Mouse (Mus musculus) T-cell, adult 66 days (primary cell): ENCODE results near the gene Usp37. TPM values are rescaled to one million over a fixed set of nuclear protein-coding genes. Genes with fewer than 3 reads are reported as not detected.

Experiments
- total RNA-seq, 2 experiments: library from RNA; stranded (reverse); gene quantifications; 3 replicates in 1 of 2; 4 replicates in 1 of 2; pipeline ENCODE4 v1.2.4; 2023

Gene Usp37
- 10 to 100 TPM; 25.0 to 27.9 TPM for total RNA-seq

DNA sequence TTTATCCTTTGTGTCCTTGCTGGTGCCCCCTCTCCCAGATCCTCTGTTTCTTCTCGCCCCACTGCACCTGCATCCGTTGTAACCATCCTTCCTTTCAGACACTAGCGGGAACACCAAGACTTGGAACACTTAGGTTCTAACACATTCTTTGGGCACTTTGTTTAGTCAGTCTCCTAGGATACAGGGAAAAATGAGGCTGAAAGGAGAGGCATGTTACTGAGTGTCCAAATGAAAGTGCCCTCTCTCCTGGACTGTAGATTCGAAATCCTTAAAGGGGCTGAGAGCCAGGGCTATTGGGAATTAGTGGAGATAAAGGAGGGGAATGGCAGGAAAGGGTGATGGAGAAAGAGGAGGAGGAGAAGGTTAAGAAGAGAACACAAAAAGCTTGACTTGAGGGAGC is at the start of gene Usp37:
Gene Usp37 (minus strand): TSS at position 101 of the 400 bp plus-strand sequence.

DNA sequence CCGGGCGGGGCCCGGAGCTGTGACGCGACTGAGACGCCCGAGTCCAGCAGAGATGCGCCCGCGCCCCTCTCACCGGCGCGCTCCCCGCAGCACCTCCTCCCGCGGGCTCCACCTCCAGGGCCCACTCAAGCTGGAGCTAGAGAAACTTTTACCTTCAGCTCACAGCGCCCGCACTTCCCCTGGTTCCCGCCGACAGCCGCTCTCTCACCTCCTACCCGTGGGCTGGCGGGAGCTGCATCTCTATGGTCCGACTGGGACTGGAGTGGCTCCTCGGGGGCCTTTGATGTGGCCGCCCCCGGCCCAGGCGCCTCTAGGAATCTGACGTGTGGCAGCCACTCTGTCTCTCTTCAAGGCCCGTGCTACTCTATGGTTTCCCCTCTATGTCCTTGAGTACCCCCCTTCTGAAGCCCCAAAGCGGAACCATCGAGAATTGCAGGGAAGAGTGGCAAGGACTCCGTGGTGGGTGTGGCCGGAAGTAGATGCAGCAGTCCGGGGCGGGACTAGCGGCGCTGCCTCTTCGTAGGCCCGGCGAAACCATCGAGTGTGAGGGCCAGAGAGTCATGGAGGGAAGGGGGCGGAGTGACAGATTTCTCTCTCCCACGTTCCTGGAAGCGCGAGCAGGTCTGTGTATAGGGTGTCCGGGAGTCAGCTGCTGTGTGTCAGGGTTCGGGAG is 43.8 kb upstream of the Usp37 start, which contains the start of the genes Zfp142 and Bcs1l:
Gene Zfp142 (minus strand): TSS at position 474 of the 673 bp plus-strand sequence.
Gene Bcs1l (plus strand): TSS at position 517 of the 673 bp plus-strand sequence.

DNA sequence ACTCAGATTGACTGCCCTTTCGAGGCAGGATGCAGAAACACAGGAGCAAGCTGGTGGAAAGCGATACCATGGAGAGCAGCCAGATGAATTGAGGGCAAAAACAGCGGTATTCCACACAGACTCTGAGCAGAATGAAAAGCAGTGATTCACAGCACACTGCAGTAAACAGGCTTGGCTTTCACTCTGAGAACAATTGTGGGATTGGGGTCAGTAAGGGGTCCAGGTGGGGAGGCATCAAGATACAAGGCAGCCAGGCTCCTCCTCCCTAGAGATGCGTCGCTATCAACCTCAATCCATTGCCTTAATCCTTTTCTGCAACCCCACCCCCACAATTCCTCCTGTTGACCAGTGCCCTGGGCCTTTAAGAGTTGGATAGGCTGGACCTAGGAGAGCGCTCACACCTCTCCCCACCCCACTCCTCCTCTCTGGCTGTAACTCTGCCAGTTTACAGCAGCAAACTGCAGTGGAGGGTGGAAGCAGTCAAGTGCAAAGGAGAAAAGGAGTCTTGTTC is 1.6 kb downstream of the Usp37 start, which contains the start of gene Plcd4:
Gene Plcd4 (plus strand): TSS at position 438 of the 511 bp plus-strand sequence.

DNA sequence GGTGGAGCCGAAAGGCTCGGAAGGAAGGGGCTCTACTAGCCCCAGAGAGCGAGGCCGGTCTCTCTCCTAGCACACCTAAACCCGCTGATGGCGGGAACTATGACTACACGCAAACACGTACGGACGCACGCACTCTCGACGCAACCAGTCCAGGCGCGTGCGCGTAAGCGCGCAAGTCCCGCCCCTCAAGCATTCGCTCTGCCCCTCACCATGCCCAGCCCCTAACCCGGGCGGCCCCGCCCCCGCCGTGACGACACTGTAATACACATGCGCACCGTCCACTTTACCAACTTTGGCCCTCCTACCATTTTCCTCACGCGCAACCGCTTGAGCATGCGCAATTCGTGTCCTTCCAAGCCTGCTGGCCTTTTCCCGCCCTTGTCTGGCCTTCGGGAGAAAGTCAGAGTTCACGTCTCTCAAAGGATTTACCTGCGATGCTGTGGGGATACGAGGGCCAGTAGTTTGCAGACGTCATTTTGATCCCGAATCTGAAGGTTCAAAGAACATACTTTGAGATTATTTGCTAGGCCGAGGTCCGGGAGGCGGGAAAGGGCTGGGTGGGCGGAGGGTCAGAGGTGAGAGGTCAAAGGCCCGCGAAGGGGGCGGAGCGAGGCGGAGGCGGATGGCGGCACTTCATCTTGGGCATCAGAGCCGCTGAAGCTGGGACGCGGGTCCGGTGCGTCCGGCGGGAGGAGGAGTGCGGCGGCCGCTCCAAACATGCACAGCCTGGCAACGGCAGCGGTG is 38.2 kb downstream of the Usp37 start, which contains the start of gene Cnot9:
Gene Cnot9 (plus strand): TSS at position 338 of the 744 bp plus-strand sequence.

DNA sequence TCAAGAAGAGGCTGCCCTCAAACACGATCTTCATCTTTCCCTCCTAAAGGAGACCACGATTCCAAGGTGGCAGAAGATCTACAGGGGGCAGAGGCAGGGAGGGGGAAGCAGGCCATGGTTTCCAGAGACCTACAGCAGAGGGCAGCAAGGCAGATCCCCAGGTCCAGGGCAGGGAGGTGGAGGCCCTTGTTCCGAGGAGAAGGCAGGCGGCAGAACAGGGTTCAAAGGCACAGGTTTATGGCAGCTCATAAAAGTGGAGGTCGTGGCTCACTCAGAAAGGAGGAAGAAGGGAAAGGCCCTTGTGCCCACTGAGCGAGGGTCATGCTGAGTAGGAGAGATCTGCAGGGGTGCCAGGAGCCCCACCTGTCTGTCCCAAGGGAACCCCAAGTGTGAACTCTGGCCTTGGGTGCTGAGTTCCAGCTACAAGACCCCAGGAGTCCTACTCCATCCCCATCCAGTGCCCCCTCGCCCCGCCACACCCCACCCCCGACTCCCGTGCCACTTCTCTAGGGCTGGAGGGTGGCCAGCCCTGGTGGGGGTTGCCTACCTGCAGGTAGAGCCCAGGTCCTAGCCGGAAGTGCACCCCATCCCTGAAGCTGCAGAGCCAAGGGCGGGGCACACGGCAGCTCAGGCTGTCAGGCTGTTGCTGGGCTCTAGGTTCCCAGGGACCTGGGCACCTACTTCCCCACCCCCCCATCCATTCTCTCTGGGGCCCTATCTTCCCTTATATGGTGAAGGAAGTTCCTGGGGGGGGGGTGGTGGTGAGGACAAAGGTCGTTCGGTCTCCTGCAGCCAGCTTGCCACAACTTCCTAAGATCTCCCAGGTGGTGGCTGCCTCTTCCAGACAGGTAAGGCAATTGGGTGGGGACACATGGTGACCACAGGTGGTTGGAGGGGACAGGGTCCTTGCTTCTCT is 135.2 kb downstream of the Usp37 start, which contains the start of gene Vil1:
Gene Vil1 (plus strand): TSS at position 788 of the 916 bp plus-strand sequence.

DNA sequence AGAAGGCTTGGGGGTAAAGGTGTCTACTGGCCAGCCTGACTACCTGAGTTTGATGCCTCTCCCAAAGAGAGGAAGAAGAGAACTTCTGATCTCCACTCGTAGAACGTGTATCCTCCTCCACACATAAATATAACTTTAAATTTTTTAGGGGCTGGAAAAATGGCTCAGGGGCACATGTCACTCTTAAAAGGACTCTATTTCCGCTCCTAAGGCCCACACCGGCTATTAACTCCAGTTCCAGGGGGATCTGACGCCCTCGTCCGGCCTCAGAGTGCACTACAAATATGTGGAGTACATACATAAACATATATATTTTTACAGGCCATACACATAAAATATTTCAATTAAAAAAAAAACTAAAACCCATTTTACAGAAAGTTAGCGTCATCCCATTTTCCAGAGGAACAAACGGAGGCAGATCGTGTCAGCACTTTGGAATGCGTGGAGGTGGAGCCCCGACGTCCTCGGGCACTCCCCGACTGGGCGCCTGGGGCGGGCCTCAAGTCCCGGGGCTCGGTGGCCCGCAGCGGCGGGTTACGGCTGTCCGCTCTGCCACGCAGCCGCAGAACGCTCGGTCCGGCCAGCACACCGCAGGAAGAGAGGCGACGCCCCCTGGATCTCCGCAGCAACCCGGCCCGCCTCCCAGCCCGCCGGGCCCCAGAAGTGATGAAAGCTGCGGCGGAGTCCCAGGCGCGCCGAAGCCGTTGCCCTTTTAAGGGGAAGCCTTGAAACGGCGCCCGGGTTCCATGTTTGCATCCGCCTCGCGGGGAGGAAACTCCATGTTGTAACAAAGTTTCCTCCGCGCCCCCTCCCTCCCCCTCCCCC is 152.9 kb downstream of the Usp37 start, which contains the start of gene Ctdsp1:
Gene Ctdsp1 (plus strand): TSS at position 586 of the 825 bp plus-strand sequence.

Other genes starting within 250 kb of the Usp37 start
- gene Tmbim1, start 238.7 kb downstream of the Usp37 start, total RNA-seq = 1 to 10 TPM; 1.6 to 1.9 TPM
- not detected for gene Catip, start 182.2 kb downstream of the Usp37 start, total RNA-seq
- gene Slc11a1, start 169.1 kb downstream of the Usp37 start, total RNA-seq = 1 to 10 TPM; 1.7 to 3.5 TPM
- gene Ctdsp1, start 152.8 kb downstream of the Usp37 start, total RNA-seq = 100 to 1,000 TPM; 120 to 129 TPM
- gene Vil1, start 134.9 kb downstream of the Usp37 start, total RNA-seq = 1 to 10 TPM in 1 of 2 experiments, under 1 TPM in 1; 0.96 to 3.3 TPM
- 10 to 100 TPM; 30.6 to 32.4 TPM for gene Cnot9, start 38.2 kb downstream of the Usp37 start, total RNA-seq
- gene Plcd4, start 1.4 kb downstream of the Usp37 start, total RNA-seq = under 1 TPM; 0.62 to 0.84 TPM
- 10 to 100 TPM; 49.4 to 61.7 TPM for gene Zfp142, start 44.0 kb upstream of the Usp37 start, total RNA-seq
- gene Bcs1l, start 44.0 kb upstream of the Usp37 start, total RNA-seq = 10 to 100 TPM; 12.3 to 13.8 TPM
- gene Rnf25, start 57.1 kb upstream of the Usp37 start, total RNA-seq = 10 to 100 TPM; 44.5 to 53.4 TPM
- gene Stk36, start 57.2 kb upstream of the Usp37 start, total RNA-seq = not detected
- 10 to 100 TPM; 65.7 to 79.6 TPM for gene Ttll4, start 117.5 kb upstream of the Usp37 start, total RNA-seq
- gene Cyp27a1, start 169.3 kb upstream of the Usp37 start, total RNA-seq = 1 to 10 TPM in 1 of 2 experiments, under 1 TPM in 1; 0.53 to 1.4 TPM
- not detected for gene Prkag3, start 204.9 kb upstream of the Usp37 start, total RNA-seq
- gene Wnt6, start 227.6 kb upstream of the Usp37 start, total RNA-seq = not detected
- under 1 TPM; 0.50 to 0.98 TPM for gene Wnt10a, start 247.2 kb upstream of the Usp37 start, total RNA-seq